In genomic region chr5:148615706-148616366, GRCm38 (mm10) we compare ENCODE assay signal across 8 mouse cellular contexts.
DNase-seq lines count a peak whose midpoint lies in the region; ATAC-seq and TF ChIP-seq lines count a peak whose summit lies in the region.

No protein-coding gene starts in this region.

- peak overlapping the region; percentile 73 for H3K27ac ChIP-seq in hindbrain, postnatal 0 days
- H3K27ac ChIP-seq in neural tube, embryonic 12.5 days = peak overlapping the region; percentile 37

- peaks cover 5% of the 10 kb centered on the region; the same call in 1 of the 2 replicates for H3K4me1 ChIP-seq in hindbrain, postnatal 0 days (ENCODE audit: insufficient read depth, low read length)
- peaks cover 8% of the 10 kb centered on the region; the same call in 1 of the 2 replicates for H3K4me1 ChIP-seq in neural tube, embryonic 12.5 days

- ATAC-seq in hindbrain, postnatal 0 days = peak; percentile 93
- ATAC-seq in neural tube, embryonic 12.5 days (ENCODE audit: low FRiP score, low read depth) = peak; percentile 73

- H3K27me3 ChIP-seq in hindbrain, postnatal 0 days (ENCODE audit: insufficient read depth, low read length) = no peaks in the 10 kb centered on the region
- no peaks in the 10 kb centered on the region for H3K27me3 ChIP-seq in neural tube, embryonic 12.5 days (replicated peaks)

- peak; percentile 20 for DNase-seq in cerebellum, adult 11-12 months
- no peak for DNase-seq in cerebellum, adult 8-10 months
- peak; percentile 45 for DNase-seq in right cerebral cortex, postnatal 14 days
- DNase-seq in right cerebral cortex, postnatal 25 days = no peak
- DNase-seq in hindbrain, postnatal 0 days (ENCODE audit: low spot score) = peak; percentile 89
- DNase-seq in c-Kit-positive CD71-positive TER-119-positive erythroid progenitor cells, embryonic 14.5 days (ENCODE audit: low spot score) = no peak
- no peak for DNase-seq in thymus, postnatal 0 days (ENCODE audit: low spot score)

- no peak overlapping the region for H3K4me2 ChIP-seq in hindbrain, postnatal 0 days (ENCODE audit: low read depth, low read length)
- H3K4me2 ChIP-seq in neural tube, embryonic 12.5 days (replicated peaks) = no peak overlapping the region

- no peaks in the 10 kb centered on the region for H3K36me3 ChIP-seq in hindbrain, postnatal 0 days (ENCODE audit: insufficient read depth, low read length)
- no peaks in the 10 kb centered on the region for H3K36me3 ChIP-seq in neural tube, embryonic 12.5 days

- no peak overlapping the region for H3K4me3 ChIP-seq in hindbrain, postnatal 0 days (ENCODE audit: low read length)
- no peak overlapping the region for H3K4me3 ChIP-seq in neural tube, embryonic 12.5 days

- TF ChIP-seq CTCF in hindbrain, postnatal 0 days (IDR thresholded peaks at IDR 0.05; ENCODE audit: low read depth) = no peak

- peak overlapping the region; percentile 17; the same call in 1 of the 2 replicates for H3K9ac ChIP-seq in hindbrain, postnatal 0 days (replicated peaks; ENCODE audit: low read length)
- H3K9ac ChIP-seq in neural tube, embryonic 12.5 days = no peak overlapping the region

- 17% methylated on average over 10 of the region's 10 CpGs for WGBS in hindbrain, postnatal 0 days
- WGBS in neural tube, embryonic 12.5 days = 40% methylated on average over 10 of the region's 10 CpGs

- H3K9me3 ChIP-seq in hindbrain, postnatal 0 days (ENCODE audit: low read length) = no peaks in the 10 kb centered on the region
- H3K9me3 ChIP-seq in neural tube, embryonic 12.5 days = no peaks in the 10 kb centered on the region; the same call in 1 of the 2 replicates

Comparison
In these comparisons a context has a peak if more than half of its experiments do, and no peak if none do; other contexts are left out.
1. DNase-seq: peak in cerebellum, adult 11-12 months (single experiment), right cerebral cortex, postnatal 14 days (single experiment) and hindbrain, postnatal 0 days (single experiment); none in cerebellum, adult 8-10 months (single experiment), right cerebral cortex, postnatal 25 days (single experiment), c-Kit-positive CD71-positive TER-119-positive erythroid progenitor cells, embryonic 14.5 days (single experiment) and thymus, postnatal 0 days (single experiment).